Mouse (Mus musculus) testis, adult 2 months (tissue): Measurements from ENCODE around the gene Arhgap44.

ENCODE experiments used
- CTCF ChIP-seq: fragments of 200-500 bp; IDR thresholded peaks from 2 replicates; pipeline ENCODE4 v1.5.1; 2012; ENCODE audit warnings: low read depth, mild to moderate bottlenecking, inconsistent platforms, low read length, moderate library complexity; ENCODE audit not compliant: control insufficient read depth, insufficient read depth, insufficient replicate concordance
- POLR2A ChIP-seq: fragments of 200-500 bp; IDR thresholded peaks from 2 replicates; pipeline ENCODE4 v1.6.1; 2012; ENCODE audit warnings: low read depth, mild to moderate bottlenecking, inconsistent platforms, low read length, moderate library complexity; ENCODE audit not compliant: control insufficient read depth

- no peak for TF ChIP-seq POLR2A
- TF ChIP-seq CTCF, result no peak
These were observed 191.2 kb downstream of the Arhgap44 start for GRCm38 (mm10) chr11:64971471-64971988.
